Mouse (Mus musculus) lung, postnatal 14 days (tissue): ENCODE results near the gene Pdcd1lg2.

ENCODE experiments used
- DNase-seq: peaks from one replicate; pipeline ENCODE4 v3.0.0; 2021

Gene Pdcd1lg2

GRCm38 (mm10) chr19:29410619-29411018, at the start of gene Pdcd1lg2:
TSS of gene Pdcd1lg2 (plus strand) at chr19:29410919.
- DNase-seq = no peak

GRCm38 (mm10) chr19:29361468-29362130, 49.1 kb upstream of the Pdcd1lg2 start:
- peak; percentile 88 for DNase-seq

GRCm38 (mm10) chr19:29362173-29362930, 48.4 kb upstream of the Pdcd1lg2 start:
- no peak for DNase-seq

GRCm38 (mm10) chr19:29363557-29363956, 47.2 kb upstream of the Pdcd1lg2 start:
- no peak for DNase-seq

- DNase-seq = no peak
These were observed 46.6 kb upstream of the Pdcd1lg2 start for GRCm38 (mm10) chr19:29364076-29364475.

- DNase-seq = no peak
These were observed 45.6 kb upstream of the Pdcd1lg2 start for GRCm38 (mm10) chr19:29365105-29365504.

- no peak for DNase-seq
These were observed 44.3 kb upstream of the Pdcd1lg2 start for GRCm38 (mm10) chr19:29366226-29366968.

GRCm38 (mm10) chr19:29366969-29367622, 43.6 kb upstream of the Pdcd1lg2 start, which contains the start of the genes Plgrkt and Cd274:
TSS of gene Plgrkt (minus strand) at chr19:29367390.
TSS of gene Cd274 (plus strand) at chr19:29367455.
- peak; percentile 86 for DNase-seq

- DNase-seq = no peak
These were observed 42.7 kb upstream of the Pdcd1lg2 start for GRCm38 (mm10) chr19:29368041-29368440.

- DNase-seq = no peak
These were observed 41.9 kb upstream of the Pdcd1lg2 start for GRCm38 (mm10) chr19:29368671-29369309.

- DNase-seq = no peak
These were observed 40.6 kb upstream of the Pdcd1lg2 start for GRCm38 (mm10) chr19:29370112-29370511.

GRCm38 (mm10) chr19:29370545-29371283, 40.0 kb upstream of the Pdcd1lg2 start:
- no peak for DNase-seq

- no peak for DNase-seq
These were observed 39.2 kb upstream of the Pdcd1lg2 start for GRCm38 (mm10) chr19:29371284-29372081.

GRCm38 (mm10) chr19:29372138-29372537, 38.6 kb upstream of the Pdcd1lg2 start:
- no peak for DNase-seq

- DNase-seq = no peak
These were observed 38.1 kb upstream of the Pdcd1lg2 start for GRCm38 (mm10) chr19:29372621-29373020.

- DNase-seq = no peak
These were observed 37.3 kb upstream of the Pdcd1lg2 start for GRCm38 (mm10) chr19:29373438-29373837.

GRCm38 (mm10) chr19:29374947-29375346, 35.8 kb upstream of the Pdcd1lg2 start:
- DNase-seq = no peak

- no peak for DNase-seq
These were observed 34.3 kb upstream of the Pdcd1lg2 start for GRCm38 (mm10) chr19:29376382-29376781.

GRCm38 (mm10) chr19:29379839-29380603, 30.7 kb upstream of the Pdcd1lg2 start:
- DNase-seq = no peak

GRCm38 (mm10) chr19:29383368-29383767, 27.4 kb upstream of the Pdcd1lg2 start:
- DNase-seq = no peak
